Mouse (Mus musculus): ENCODE data around the gene Mrm3.
A peak's percentile ranks its signal among the peaks of the same experiment; 100 is the strongest.

Mrm3 gene

GRCm38 (mm10) chr11:76252036-76252435, 8.5 kb downstream of the Mrm3 start:
- DNase-seq (ENCODE audit: low read depth, low spot score): no peak

- DNase-seq (ENCODE audit: low read depth, low spot score): peak; percentile 77
Measured at GRCm38 (mm10) chr11:76253145-76253917, 9.8 kb downstream of the Mrm3 start.

GRCm38 (mm10) chr11:76253918-76254264, 10.4 kb downstream of the Mrm3 start:
- DNase-seq (ENCODE audit: low read depth, low spot score): no peak

GRCm38 (mm10) chr11:76255431-76256001, 12.0 kb downstream of the Mrm3 start:
- no peak for DNase-seq (ENCODE audit: low read depth, low spot score)

- peak; percentile 83 for DNase-seq (ENCODE audit: low read depth, low spot score)
Measured at GRCm38 (mm10) chr11:76256129-76256528, 12.6 kb downstream of the Mrm3 start.

GRCm38 (mm10) chr11:76257386-76257785, 13.9 kb downstream of the Mrm3 start:
- DNase-seq (ENCODE audit: low read depth, low spot score): no peak

GRCm38 (mm10) chr11:76258511-76258910, 15.0 kb downstream of the Mrm3 start:
- DNase-seq (ENCODE audit: low read depth, low spot score): no peak

- DNase-seq (ENCODE audit: low read depth, low spot score): no peak
Measured at GRCm38 (mm10) chr11:76260208-76261050, 16.9 kb downstream of the Mrm3 start.

GRCm38 (mm10) chr11:76261224-76261623, 17.7 kb downstream of the Mrm3 start:
- no peak for DNase-seq (ENCODE audit: low read depth, low spot score)

GRCm38 (mm10) chr11:76262611-76263351, 19.3 kb downstream of the Mrm3 start:
- DNase-seq (ENCODE audit: low read depth, low spot score): no peak

- no peak for DNase-seq (ENCODE audit: low read depth, low spot score)
Measured at GRCm38 (mm10) chr11:76267550-76267949, 24.0 kb downstream of the Mrm3 start.

GRCm38 (mm10) chr11:76268001-76268459, 24.5 kb downstream of the Mrm3 start:
- DNase-seq (ENCODE audit: low read depth, low spot score): no peak

- DNase-seq (ENCODE audit: low read depth, low spot score): no peak
Measured at GRCm38 (mm10) chr11:76268521-76269065, 25.1 kb downstream of the Mrm3 start.

GRCm38 (mm10) chr11:76272440-76272839, 28.9 kb downstream of the Mrm3 start:
- DNase-seq (ENCODE audit: low read depth, low spot score): no peak

- DNase-seq (ENCODE audit: low read depth, low spot score): no peak
Measured at GRCm38 (mm10) chr11:76278960-76279852, 35.7 kb downstream of the Mrm3 start.

GRCm38 (mm10) chr11:76279971-76280370, 36.5 kb downstream of the Mrm3 start:
- no peak for DNase-seq (ENCODE audit: low read depth, low spot score)

- DNase-seq (ENCODE audit: low read depth, low spot score): no peak
Measured at GRCm38 (mm10) chr11:76283841-76284240, 40.3 kb downstream of the Mrm3 start.

- DNase-seq (ENCODE audit: low read depth, low spot score): no peak
Measured at GRCm38 (mm10) chr11:76285431-76286075, 42.0 kb downstream of the Mrm3 start.

GRCm38 (mm10) chr11:76286534-76287126, 43.1 kb downstream of the Mrm3 start:
- DNase-seq (ENCODE audit: low read depth, low spot score): no peak
